Mouse (Mus musculus): ENCODE measurements around the gene Ddah2.

- no peak for TF ChIP-seq CTCF (IDR thresholded peaks at IDR 0.05; ENCODE audit: borderline replicate concordance, extremely low read depth, insufficient read depth, insufficient read length)
- no peak for TF ChIP-seq POLR2A (IDR thresholded peaks at IDR 0.05; ENCODE audit: borderline replicate concordance, extremely low read depth, insufficient read depth, insufficient read length, poor library complexity, severe bottlenecking)
Observed at GRCm38 (mm10) chr17:35102299-35102698, 43.5 kb downstream of the Ddah2 start.

All from brain, embryonic 14.5 days (tissue).